Comparison of ENCODE assay signal across 14 mouse cellular contexts in the genomic region with DNA sequence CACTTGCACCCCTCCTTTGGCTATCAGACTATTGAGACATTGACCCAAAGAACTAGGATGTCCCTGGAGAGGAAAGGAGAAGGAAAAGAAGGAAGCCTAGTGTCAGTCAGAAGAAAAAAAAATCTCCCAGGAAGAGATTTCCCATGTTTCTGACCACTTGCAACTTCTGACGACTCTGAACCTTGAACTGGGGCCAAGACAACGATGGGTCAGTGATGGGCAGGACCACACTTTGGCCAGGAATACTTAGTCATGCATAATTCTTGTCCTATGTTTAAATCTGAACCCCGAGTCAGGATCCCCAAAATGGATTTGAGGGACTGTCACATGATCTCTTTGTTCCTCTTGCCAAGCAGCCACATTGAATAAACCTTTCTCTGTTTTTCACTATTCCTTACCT.
"Had no signal": no experiment of that assay in that cellular context is flagged by ENCODE, and none has a peak within 500 bp of the region (broad histone marks: within the 10 kb centered on the region; RNA-seq: fewer than 3 reads in every experiment).

No protein-coding gene starts in this region.

- ATAC-seq: midbrain, embryonic 13.5 days; midbrain, embryonic 15.5 days had no signal

- H3K27me3 ChIP-seq: lung, embryonic 15.5 days; midbrain, embryonic 13.5 days; midbrain, embryonic 15.5 days; neural tube, embryonic 12.5 days; stomach, embryonic 15.5 days had no signal

- H3K4me1 ChIP-seq: lung, embryonic 15.5 days; midbrain, embryonic 13.5 days; midbrain, embryonic 15.5 days; neural tube, embryonic 12.5 days; stomach, embryonic 15.5 days had no signal

- H3K9ac ChIP-seq: lung, embryonic 15.5 days; midbrain, embryonic 13.5 days; midbrain, embryonic 15.5 days; neural tube, embryonic 12.5 days; stomach, embryonic 15.5 days had no signal

- H3K4me2 ChIP-seq: lung, embryonic 15.5 days; midbrain, embryonic 11.5 days; midbrain, embryonic 13.5 days; midbrain, embryonic 15.5 days; neural tube, embryonic 12.5 days; stomach, embryonic 15.5 days had no signal

- DNase-seq: lung, adult 2 months; lung, postnatal 10 days; lung, postnatal 4 days; right cerebral cortex, postnatal 14 days; thymus, adult 2 months; thymus, postnatal 25 days; thymus, postnatal 4 days had no signal

- H3K36me3 ChIP-seq: lung, embryonic 15.5 days; midbrain, embryonic 13.5 days; midbrain, embryonic 15.5 days; neural tube, embryonic 12.5 days; stomach, embryonic 15.5 days had no signal

- H3K9me3 ChIP-seq: lung, embryonic 15.5 days; midbrain, embryonic 13.5 days; midbrain, embryonic 15.5 days; neural tube, embryonic 12.5 days; stomach, embryonic 15.5 days had no signal

- H3K4me3 ChIP-seq: lung, embryonic 15.5 days; midbrain, embryonic 13.5 days; midbrain, embryonic 15.5 days; neural tube, embryonic 12.5 days; stomach, embryonic 15.5 days had no signal

- H3K27ac ChIP-seq: lung, embryonic 15.5 days; midbrain, embryonic 13.5 days; midbrain, embryonic 15.5 days; neural tube, embryonic 12.5 days; stomach, embryonic 15.5 days; stomach, postnatal 0 days had no signal
